Mouse (Mus musculus) small intestine, adult 2 months (tissue): ENCODE data around the gene Fbxo36.

Experiments used
- CTCF ChIP-seq: fragments of 200-500 bp; IDR thresholded peaks from 2 replicates; pipeline ENCODE4 v1.5.1; 2012; ENCODE audit warnings: low read depth, mild to moderate bottlenecking, control low read depth, inconsistent platforms, low read length, moderate library complexity, mixed read lengths; ENCODE audit not compliant: insufficient replicate concordance, insufficient read length; ENCODE audit errors: extremely low read depth
- POLR2A ChIP-seq: fragments of 200-500 bp; IDR thresholded peaks from 2 replicates; pipeline ENCODE4 v1.6.1; 2012; ENCODE audit warnings: low read depth, mild to moderate bottlenecking, control low read depth, inconsistent platforms, low read length, moderate library complexity

DNA sequence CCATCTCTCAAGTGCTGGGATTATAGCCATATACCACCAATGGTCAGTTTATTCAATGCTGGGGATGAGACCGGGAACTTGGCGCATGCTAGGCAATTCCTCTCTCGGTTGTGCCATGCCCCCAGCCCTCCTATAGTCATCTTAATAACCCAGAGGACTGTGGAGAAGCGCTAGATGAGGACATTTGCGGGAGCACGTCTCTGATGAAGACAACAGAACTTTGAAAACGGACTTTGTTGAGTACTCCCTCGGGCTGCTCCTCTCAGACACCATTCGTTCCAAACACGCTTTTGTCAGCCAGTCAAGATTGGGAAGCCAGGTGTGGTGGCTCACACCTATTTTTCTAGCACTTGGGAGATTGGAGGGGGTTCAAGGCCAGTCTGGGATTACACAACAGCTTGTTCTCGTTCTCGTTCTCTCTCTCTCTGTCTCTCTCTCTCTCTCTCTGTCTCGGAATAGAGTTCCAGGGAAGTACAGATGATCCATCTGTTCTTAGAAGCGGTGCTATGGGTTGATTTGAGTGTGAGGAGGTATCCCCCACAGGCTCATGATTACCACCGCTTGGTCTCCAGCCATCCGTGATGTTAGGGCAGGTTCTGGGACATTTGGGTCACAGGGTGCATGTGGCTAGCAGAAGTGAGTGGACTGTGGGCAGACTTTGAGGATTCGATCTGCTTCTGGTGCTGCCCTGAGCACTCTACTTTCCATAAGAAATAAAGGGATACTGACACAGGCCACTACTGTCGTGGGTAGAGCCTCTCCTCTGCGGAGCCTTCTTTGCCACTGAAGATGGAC lies 97.3 kb downstream of the Fbxo36 start:
- TF ChIP-seq CTCF (no peak), POLR2A (no peak)
